Mouse (Mus musculus) right cerebral cortex, postnatal 25 days (tissue): ENCODE results near the gene Gm6096.

Experiments
- DNase-seq: peaks from one replicate; pipeline ENCODE4 v3.0.0; 2022

Gene Gm6096

DNA sequence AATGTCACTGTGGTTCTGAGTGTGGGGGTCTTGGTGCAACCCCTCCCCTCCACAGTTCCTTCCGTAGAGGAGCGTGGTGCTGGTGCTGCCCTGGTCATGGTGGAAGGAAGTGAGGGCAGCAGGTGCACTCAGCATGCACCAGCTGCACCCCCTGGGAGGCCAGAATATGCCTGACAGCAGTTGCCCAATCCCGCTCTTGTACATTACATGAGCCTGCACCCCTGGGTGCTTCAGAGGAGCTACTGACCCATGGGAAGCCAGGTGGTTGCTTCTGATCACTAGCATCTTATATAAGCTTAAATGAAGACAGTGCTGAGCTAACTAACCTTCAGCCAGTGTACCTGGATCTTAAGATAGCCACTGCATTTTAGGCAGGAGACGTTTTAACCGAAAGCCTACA is 12.8 kb upstream of the Gm6096 start:
- no peak for DNase-seq

- DNase-seq = no peak
These were observed 8.7 kb upstream of the Gm6096 start for GRCm38 (mm10) chr7:34242176-34242575.

GRCm38 (mm10) chr7:34246870-34247499 is 3.9 kb upstream of the Gm6096 start:
- DNase-seq = no peak

- no peak for DNase-seq
These were observed 1.2 kb downstream of the Gm6096 start for GRCm38 (mm10) chr7:34252030-34252429.

DNA sequence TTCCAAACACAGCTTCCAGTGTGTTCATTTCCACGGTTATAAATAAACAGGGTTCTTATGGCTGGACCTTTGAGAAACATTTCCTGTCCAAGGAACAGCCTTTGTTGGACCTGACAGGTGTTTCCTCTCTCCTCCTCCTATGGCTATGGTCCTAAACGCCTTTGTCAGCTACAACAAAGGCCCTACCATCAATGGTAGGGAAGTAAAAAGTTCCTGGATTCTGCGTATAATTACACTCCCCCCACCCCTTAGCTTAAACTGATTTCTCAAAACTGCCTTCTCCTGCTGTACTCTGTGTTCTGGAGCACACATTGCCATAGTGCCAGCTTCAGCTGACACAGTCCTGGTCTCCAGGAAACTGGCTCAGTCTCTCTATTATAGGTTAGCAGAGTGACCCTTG is 4.3 kb downstream of the Gm6096 start:
- no peak for DNase-seq

- DNase-seq = no peak
These were observed 5.1 kb downstream of the Gm6096 start for GRCm38 (mm10) chr7:34255916-34256315.

DNA sequence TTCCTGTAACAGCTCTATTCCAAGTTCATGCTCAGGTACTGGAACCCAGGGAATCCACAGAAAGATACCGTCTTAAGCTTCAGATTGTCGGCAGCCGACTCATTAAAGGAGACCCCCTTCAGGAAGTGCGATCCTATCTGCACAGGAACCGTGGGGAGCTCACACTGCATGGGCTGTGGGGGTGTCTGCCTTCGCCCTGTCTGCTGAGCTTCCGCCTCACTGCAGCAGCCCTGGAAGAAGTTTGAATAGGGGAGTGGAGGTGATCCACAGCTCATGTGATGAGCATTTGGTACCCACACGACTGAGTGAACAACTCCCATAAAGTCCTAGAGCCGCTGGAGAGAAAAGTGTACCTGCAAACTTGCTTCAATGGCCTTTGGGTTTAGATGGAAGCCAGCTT is 6.4 kb downstream of the Gm6096 start:
- peak; percentile 21 for DNase-seq

DNA sequence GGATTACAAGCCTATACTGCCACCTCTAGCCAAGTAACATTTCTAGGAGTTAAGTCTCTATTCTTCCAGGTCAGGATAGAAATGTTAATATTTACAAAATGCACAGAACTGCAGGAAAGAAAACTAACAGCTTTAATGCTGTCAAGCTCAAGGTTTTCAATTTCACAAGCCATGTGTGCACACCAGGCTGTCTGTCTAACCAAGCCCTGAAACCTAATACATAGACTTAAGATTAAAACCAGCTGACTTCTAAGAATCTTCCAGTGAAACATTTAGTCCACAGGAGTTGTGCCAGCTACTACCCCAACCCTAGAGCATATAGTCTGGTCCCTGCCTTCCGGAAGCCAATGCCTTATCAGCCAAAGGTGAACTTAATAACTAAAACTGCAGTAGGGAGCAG is 7.6 kb downstream of the Gm6096 start:
- DNase-seq = no peak

- DNase-seq = no peak
These were observed 12.6 kb downstream of the Gm6096 start for GRCm38 (mm10) chr7:34263437-34263836.

GRCm38 (mm10) chr7:34265876-34266346 is 15.1 kb downstream of the Gm6096 start:
- DNase-seq = peak; percentile 28

DNA sequence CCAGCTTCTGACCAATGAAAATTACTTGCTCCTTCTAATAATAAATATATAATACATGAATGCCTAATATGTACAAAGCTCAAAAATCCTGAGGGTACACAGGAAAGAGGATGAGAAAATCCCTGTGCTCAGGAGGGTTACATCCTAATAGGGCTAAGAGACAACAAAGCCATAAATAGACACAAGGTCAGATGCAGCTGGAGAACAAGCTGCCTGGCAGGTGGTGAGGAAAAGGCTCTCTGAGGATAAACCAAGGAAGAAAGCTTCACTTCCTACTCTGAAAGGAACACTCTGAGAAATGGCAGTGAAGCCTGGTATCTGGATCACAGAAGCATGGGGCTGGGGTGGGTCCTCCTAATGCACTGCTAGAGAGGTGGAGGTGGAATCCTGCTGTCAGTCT is 15.6 kb downstream of the Gm6096 start:
- DNase-seq = no peak

DNA sequence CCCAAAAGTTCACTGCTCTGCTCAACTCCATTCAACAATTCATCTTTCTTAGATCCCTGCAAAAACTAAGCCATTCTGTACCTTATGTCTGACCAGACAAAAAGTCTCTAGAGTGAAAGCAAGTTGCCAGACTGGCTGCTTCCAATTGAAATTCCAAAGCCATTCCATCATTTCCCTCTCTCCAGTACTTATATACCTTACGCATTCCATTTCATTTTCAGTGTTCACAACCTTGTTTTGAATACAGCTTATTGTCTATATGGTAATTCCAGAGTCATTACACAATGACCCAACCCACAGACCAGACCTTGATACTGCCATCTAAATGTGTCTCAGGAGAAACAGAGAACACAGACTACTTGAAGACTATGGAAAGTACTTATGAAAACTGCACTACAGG is 17.6 kb downstream of the Gm6096 start:
- no peak for DNase-seq

- DNase-seq = no peak
These were observed 21.6 kb downstream of the Gm6096 start for GRCm38 (mm10) chr7:34272465-34272864.

- no peak for DNase-seq
These were observed 25.2 kb downstream of the Gm6096 start for GRCm38 (mm10) chr7:34276066-34276465.

- no peak for DNase-seq
These were observed 26.8 kb downstream of the Gm6096 start for GRCm38 (mm10) chr7:34277656-34278055.

DNA sequence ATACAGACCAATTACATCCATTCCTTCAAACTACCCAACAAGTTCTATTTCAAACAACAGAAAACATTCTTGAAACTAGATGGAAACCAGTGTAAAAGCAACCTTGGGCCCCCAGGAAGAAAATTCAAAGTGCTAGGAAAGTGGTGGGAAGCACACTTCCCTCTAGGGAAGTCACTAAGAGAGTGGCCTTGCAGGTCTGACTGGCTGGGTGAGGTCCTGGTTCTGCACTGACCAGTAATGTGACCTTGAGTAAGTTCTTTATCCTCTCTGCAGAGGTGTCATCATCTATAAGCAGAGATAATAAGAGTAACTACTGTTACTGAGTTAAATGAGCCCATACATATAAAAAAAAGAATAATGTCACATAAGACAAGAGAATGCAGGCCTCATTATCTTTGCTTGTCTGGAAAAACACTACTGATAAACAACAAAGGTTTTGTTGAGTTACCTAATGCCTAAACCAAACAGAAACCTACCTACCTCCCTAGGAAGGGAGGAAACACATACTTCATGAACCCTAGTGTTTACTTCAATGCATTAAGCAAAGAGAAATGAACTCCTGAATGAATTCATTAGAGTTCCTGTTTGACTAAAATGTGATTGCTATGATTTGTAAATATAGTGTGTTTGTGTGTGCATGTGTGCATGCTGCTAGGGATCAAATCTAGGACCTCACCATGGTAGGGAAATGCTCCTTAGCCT is 39.8 kb downstream of the Gm6096 start:
- DNase-seq = no peak

GRCm38 (mm10) chr7:34291265-34291664 is 40.4 kb downstream of the Gm6096 start:
- no peak for DNase-seq

GRCm38 (mm10) chr7:34292633-34293032 is 41.8 kb downstream of the Gm6096 start:
- no peak for DNase-seq

GRCm38 (mm10) chr7:34296124-34296523 is 45.3 kb downstream of the Gm6096 start:
- DNase-seq = no peak

DNA sequence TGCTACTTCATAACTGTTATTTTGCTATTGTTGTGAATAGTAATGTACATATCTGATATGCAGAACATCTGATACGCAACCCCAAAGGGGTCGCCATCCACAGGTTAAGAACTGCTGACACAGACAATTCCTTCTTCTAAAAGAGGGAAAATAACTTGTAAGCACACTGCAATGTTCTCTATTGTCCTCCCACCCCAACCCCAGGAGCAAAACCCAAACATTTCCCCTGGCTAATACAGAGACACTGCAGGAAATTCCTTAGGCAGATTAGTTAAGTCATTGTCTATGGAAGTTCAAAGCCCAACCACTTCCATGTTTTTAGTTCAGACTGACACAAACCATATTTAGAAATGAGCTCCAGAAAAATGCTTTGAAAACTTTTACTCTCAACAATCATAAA is 48.0 kb downstream of the Gm6096 start:
- DNase-seq = no peak
